Mouse (Mus musculus): ENCODE measurements around the gene Pttg1.

The Pttg1 gene

GRCm38 (mm10) chr11:43408888-43409287 lies 17.2 kb downstream of the Pttg1 start:
- DNase-seq = no peak

GRCm38 (mm10) chr11:43404150-43404807 lies 21.8 kb downstream of the Pttg1 start:
- DNase-seq = no peak

- peak in 1 of 2 experiments; percentile 12 for DNase-seq
Observed at GRCm38 (mm10) chr11:43400131-43400530, 25.9 kb downstream of the Pttg1 start.

- DNase-seq = no peak
Observed at GRCm38 (mm10) chr11:43399297-43399696, 26.8 kb downstream of the Pttg1 start.

- DNase-seq = no peak
Observed at GRCm38 (mm10) chr11:43396672-43397071, 29.4 kb downstream of the Pttg1 start.

- DNase-seq = no peak
Observed at GRCm38 (mm10) chr11:43396246-43396645, 29.8 kb downstream of the Pttg1 start.

- no peak for DNase-seq
Observed at GRCm38 (mm10) chr11:43395073-43395948, 30.7 kb downstream of the Pttg1 start.

GRCm38 (mm10) chr11:43393325-43393724 lies 32.7 kb downstream of the Pttg1 start:
- DNase-seq = no peak

- DNase-seq = no peak
Observed at GRCm38 (mm10) chr11:43392757-43393156, 33.3 kb downstream of the Pttg1 start.

GRCm38 (mm10) chr11:43389118-43389517 lies 36.9 kb downstream of the Pttg1 start:
- no peak for DNase-seq

GRCm38 (mm10) chr11:43388122-43389097 lies 37.6 kb downstream of the Pttg1 start:
- no peak for DNase-seq

GRCm38 (mm10) chr11:43387004-43387880 lies 38.8 kb downstream of the Pttg1 start:
- DNase-seq = no peak

- peak; percentile 6 to 25 for DNase-seq
Observed at GRCm38 (mm10) chr11:43385716-43386115, 40.3 kb downstream of the Pttg1 start.

GRCm38 (mm10) chr11:43385055-43385649 lies 40.9 kb downstream of the Pttg1 start:
- DNase-seq = peak; percentile 47

- DNase-seq = no peak
Observed at GRCm38 (mm10) chr11:43383581-43383980, 42.5 kb downstream of the Pttg1 start.

- no peak for DNase-seq
Observed at GRCm38 (mm10) chr11:43380901-43381300, 45.1 kb downstream of the Pttg1 start.

GRCm38 (mm10) chr11:43379911-43380485 lies 46.1 kb downstream of the Pttg1 start:
- no peak for DNase-seq

- no peak for DNase-seq
Observed at GRCm38 (mm10) chr11:43379488-43379887, 46.6 kb downstream of the Pttg1 start.

- no peak for DNase-seq
Observed at GRCm38 (mm10) chr11:43377083-43377850, 48.8 kb downstream of the Pttg1 start.

- DNase-seq = no peak
Observed at GRCm38 (mm10) chr11:43376598-43376997, 49.5 kb downstream of the Pttg1 start.
